Mouse (Mus musculus): ENCODE measurements around the gene 2610318N02Rik. TPM values are rescaled to one million over a fixed set of nuclear protein-coding genes. Genes with fewer than 3 reads are reported as not detected.

The 2610318N02Rik gene
- polyA plus RNA-seq, 1 experiment, result 9.1 TPM

DNA sequence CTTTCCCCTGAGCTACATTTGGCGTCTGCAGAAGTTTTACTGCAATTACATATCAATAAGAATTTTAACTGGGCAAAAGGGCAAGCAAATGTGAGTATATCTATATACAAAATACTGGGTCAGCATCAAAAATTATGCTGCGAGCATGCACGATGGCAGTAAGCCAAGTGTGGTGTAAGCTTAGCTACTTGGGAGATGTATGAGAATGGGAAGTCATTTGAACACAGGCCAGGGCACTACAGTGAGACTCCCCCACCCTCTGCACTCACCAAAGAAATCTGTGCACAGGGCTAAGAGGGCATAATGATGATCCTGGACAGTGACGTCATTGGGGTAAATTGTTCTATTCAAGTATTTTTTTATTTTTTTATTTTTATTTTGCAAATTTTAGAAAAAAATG, 20.4 kb downstream of the 2610318N02Rik start:
- 71% methylated on average over 4 of the region's 4 CpGs for WGBS
- H3K4me1 ChIP-seq (ENCODE audit: control insufficient read depth, insufficient read depth, insufficient read length, low read length), result peaks cover 2% of the 10 kb centered on the region; the same call in 1 of the 2 replicates
- TF ChIP-seq POLR2A (IDR thresholded peaks at IDR 0.05; ENCODE audit: low read depth, low read length) (no peak), CTCF (IDR thresholded peaks at IDR 0.05; ENCODE audit: extremely low read depth, insufficient read length, insufficient replicate concordance, low read depth, low read length) (no peak)
- no peak overlapping the region for H3K27ac ChIP-seq (ENCODE audit: insufficient read depth, low read depth, low read length)
- no peaks in the 10 kb centered on the region for H3K27me3 ChIP-seq (ENCODE audit: control insufficient read depth, insufficient read depth, low read length)
- H3K4me3 ChIP-seq (ENCODE audit: low read depth, low read length), result no peak overlapping the region
- peaks cover 51% of the 10 kb centered on the region for H3K36me3 ChIP-seq (ENCODE audit: control insufficient read depth, insufficient read depth, low read length)

DNA sequence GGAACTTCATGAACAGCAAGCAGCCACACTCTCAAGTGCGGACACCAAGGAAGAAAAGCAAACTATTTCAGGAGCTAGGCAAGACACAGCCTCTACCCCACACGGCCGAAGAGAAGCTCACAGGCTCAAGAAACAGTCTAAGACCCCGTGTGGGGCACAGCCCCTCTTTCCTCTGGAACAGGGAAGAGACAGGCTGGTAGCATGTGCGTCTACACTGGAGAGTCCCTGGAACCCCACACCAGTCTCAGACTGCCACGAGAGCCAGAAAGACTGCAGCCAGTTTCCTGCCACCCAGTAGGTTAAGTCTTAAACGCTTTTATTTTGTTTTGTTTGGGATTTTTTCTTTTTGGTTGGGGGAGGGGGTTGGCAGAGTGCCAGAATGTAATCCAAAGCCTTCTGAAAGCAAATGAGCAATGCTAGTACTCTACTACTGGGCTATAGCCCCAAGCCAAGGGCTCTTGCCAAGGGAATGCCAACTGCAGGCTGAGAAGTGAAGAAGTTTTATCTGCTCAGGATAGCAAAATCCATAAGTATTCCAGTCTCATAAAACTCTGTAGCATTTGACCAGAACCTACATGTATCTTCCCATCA, 22.2 kb downstream of the 2610318N02Rik start:
- H3K36me3 ChIP-seq (ENCODE audit: control insufficient read depth, insufficient read depth, low read length), result peaks cover 59% of the 10 kb centered on the region
- no peak for TF ChIP-seq CTCF (IDR thresholded peaks at IDR 0.05; ENCODE audit: extremely low read depth, insufficient read length, insufficient replicate concordance, low read depth, low read length)
- TF ChIP-seq POLR2A (IDR thresholded peaks at IDR 0.05; ENCODE audit: low read depth, low read length), result no peak
- no peaks in the 10 kb centered on the region for H3K27me3 ChIP-seq (ENCODE audit: control insufficient read depth, insufficient read depth, low read length)
- H3K4me3 ChIP-seq (ENCODE audit: low read depth, low read length), result no peak overlapping the region
- WGBS, result 78% methylated on average over 7 of the region's 7 CpGs
- no peaks in the 10 kb centered on the region; the same call in 1 of the 2 replicates for H3K4me1 ChIP-seq (ENCODE audit: control insufficient read depth, insufficient read depth, insufficient read length, low read length)
- H3K27ac ChIP-seq (ENCODE audit: insufficient read depth, low read depth, low read length), result no peak overlapping the region

DNA sequence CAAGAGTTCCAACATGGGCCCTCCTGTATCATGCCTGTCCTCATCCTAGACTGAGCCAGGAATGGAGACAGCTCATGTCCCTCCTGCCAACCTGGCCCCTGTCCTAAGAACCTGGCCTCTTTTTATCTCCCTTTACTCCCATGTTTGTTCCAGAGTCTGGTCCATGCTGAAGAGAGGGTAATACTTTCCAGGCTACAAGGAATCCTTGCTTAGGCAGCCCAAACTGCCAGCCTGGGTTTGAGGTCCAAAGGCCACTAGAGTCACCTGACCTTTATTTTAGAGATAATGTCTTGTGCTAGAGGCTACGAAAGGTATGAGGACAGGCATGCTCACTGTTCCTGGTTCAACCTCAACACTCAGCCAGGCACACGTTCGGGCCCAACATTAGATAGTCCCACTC, 28.0 kb downstream of the 2610318N02Rik start:
- Histone ChIP-seq H3K36me3 (ENCODE audit: control insufficient read depth, insufficient read depth, low read length) (peaks cover 68% of the 10 kb centered on the region), H3K27me3 (ENCODE audit: control insufficient read depth, insufficient read depth, low read length) (no peaks in the 10 kb centered on the region), H3K4me3 (ENCODE audit: low read depth, low read length) (no peak overlapping the region), H3K27ac (ENCODE audit: insufficient read depth, low read depth, low read length) (no peak overlapping the region), H3K4me1 (ENCODE audit: control insufficient read depth, insufficient read depth, insufficient read length, low read length) (peaks cover 5% of the 10 kb centered on the region; the same call in 1 of the 2 replicates)
- TF ChIP-seq CTCF (IDR thresholded peaks at IDR 0.05; ENCODE audit: extremely low read depth, insufficient read length, insufficient replicate concordance, low read depth, low read length), result no peak
- TF ChIP-seq POLR2A (IDR thresholded peaks at IDR 0.05; ENCODE audit: low read depth, low read length), result no peak
- 50% methylated on average over 3 of the region's 3 CpGs for WGBS

DNA sequence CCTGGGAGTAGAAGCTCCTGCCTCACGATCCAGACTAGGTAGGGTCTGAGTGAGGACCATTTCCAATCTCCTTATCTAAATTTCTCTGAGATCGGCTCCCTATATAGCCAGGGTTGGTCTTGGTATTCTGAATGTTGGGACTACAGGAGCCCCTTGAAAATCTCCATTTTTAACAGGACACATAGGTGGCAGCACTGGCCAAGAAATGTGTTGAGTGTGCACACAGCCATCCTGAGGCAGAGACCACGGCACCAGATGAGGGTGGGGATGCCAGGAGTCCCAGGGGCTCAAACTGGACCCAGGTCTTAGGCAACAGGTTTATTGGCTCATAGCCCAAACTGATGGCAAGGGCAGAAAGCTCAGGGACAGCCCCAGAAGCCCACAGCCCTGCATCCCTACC, 36.6 kb downstream of the 2610318N02Rik start:
- TF ChIP-seq CTCF (IDR thresholded peaks at IDR 0.05; ENCODE audit: extremely low read depth, insufficient read length, insufficient replicate concordance, low read depth, low read length) (no peak), POLR2A (IDR thresholded peaks at IDR 0.05; ENCODE audit: low read depth, low read length) (no peak)
- 82% methylated on average over 3 of the region's 3 CpGs for WGBS
- H3K27me3 ChIP-seq (ENCODE audit: control insufficient read depth, insufficient read depth, low read length), result no peaks in the 10 kb centered on the region
- H3K4me1 ChIP-seq (ENCODE audit: control insufficient read depth, insufficient read depth, insufficient read length, low read length), result no peaks in the 10 kb centered on the region
- no peak overlapping the region for H3K4me3 ChIP-seq (ENCODE audit: low read depth, low read length)
- H3K36me3 ChIP-seq (ENCODE audit: control insufficient read depth, insufficient read depth, low read length), result peaks cover 70% of the 10 kb centered on the region
- H3K27ac ChIP-seq (ENCODE audit: insufficient read depth, low read depth, low read length), result no peak overlapping the region

DNA sequence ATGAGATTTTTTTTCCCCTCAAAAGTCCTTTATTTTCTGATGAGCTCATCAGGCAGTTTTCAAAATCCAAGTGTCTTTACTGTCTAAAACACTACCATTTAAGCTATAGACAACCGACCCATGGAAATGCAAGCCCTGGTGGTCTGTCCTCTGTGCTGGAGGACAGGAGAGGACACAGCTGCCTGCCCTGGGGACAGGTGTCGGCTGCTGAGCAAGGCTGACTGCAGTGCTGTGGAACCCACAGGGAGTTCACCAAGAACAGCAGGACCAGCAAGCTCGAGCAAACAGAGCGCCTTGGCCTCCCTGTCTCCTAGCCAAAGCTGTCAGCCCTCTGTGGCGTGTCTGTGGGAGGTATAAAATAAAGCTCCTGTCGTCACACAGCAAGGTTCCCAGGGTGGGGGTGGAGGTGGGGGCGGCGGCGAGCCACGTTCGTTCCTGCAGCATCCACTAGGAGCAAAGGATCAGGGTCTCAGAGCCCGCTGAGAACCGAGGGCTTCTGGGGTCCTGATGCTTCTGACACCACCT, 38.2 kb downstream of the 2610318N02Rik start:
- no peak overlapping the region for H3K27ac ChIP-seq (ENCODE audit: insufficient read depth, low read depth, low read length)
- TF ChIP-seq CTCF (IDR thresholded peaks at IDR 0.05; ENCODE audit: extremely low read depth, insufficient read length, insufficient replicate concordance, low read depth, low read length) (no peak), POLR2A (IDR thresholded peaks at IDR 0.05; ENCODE audit: low read depth, low read length) (no peak)
- 80% methylated on average over 13 of the region's 13 CpGs for WGBS
- H3K36me3 ChIP-seq (ENCODE audit: control insufficient read depth, insufficient read depth, low read length), result peaks cover 59% of the 10 kb centered on the region
- H3K4me1 ChIP-seq (ENCODE audit: control insufficient read depth, insufficient read depth, insufficient read length, low read length), result peaks cover 2% of the 10 kb centered on the region; the same call in 1 of the 2 replicates
- H3K27me3 ChIP-seq (ENCODE audit: control insufficient read depth, insufficient read depth, low read length), result no peaks in the 10 kb centered on the region
- H3K4me3 ChIP-seq (ENCODE audit: low read depth, low read length), result no peak overlapping the region

DNA sequence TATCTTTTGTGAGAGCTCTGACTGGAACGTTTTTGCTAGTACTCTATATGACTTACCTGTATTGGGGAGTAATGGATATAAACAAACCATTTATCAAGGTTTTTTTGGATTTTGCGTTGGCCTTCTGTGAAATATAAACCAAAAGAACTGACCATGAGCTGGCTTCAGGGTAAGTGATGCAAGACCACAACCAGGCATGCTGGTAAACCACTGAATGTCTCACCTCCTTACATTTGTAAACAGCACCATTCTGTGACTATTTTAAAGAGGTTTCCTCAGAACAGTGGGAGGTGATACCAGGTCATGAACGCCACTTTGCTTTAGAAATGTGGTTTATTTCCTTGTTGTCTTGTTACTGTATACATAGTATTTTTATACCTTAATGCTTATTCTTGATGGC, 38.7 kb downstream of the 2610318N02Rik start:
- 64% methylated on average over 3 of the region's 3 CpGs for WGBS
- H3K36me3 ChIP-seq (ENCODE audit: control insufficient read depth, insufficient read depth, low read length), result peaks cover 54% of the 10 kb centered on the region

DNA sequence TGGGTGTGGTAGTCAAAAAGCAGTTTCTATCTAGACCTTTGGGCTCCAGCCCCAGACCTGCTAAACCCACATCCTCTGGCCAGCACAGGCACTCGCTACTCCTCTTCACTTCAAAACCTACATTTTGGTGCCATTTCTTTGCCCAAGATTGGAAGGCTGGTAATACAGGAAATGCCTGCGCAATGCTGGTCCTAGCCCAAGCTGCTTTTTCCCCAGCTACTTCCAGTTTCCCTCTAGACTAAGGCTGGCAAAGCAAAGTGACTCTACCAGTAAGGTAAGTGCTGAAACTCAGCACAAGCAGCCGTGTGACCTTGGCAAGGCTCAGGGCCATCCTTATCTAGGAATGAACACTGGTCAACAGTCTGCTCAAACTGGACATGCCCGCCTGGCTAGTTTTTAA, 39.3 kb downstream of the 2610318N02Rik start:
- TF ChIP-seq CTCF (IDR thresholded peaks at IDR 0.05; ENCODE audit: extremely low read depth, insufficient read length, insufficient replicate concordance, low read depth, low read length) (no peak), POLR2A (IDR thresholded peaks at IDR 0.05; ENCODE audit: low read depth, low read length) (no peak)
- Histone ChIP-seq H3K4me1 (ENCODE audit: control insufficient read depth, insufficient read depth, insufficient read length, low read length) (peaks cover 2% of the 10 kb centered on the region; the same call in 1 of the 2 replicates), H3K27me3 (ENCODE audit: control insufficient read depth, insufficient read depth, low read length) (no peaks in the 10 kb centered on the region), H3K27ac (ENCODE audit: insufficient read depth, low read depth, low read length) (no peak overlapping the region), H3K36me3 (ENCODE audit: control insufficient read depth, insufficient read depth, low read length) (peaks cover 48% of the 10 kb centered on the region), H3K4me3 (ENCODE audit: low read depth, low read length) (no peak overlapping the region)
- 85% methylated on average over 4 of the region's 4 CpGs for WGBS

More for the DNA sequence above, 38.7 kb downstream of the 2610318N02Rik start:
- TF ChIP-seq POLR2A (IDR thresholded peaks at IDR 0.05; ENCODE audit: low read depth, low read length), result no peak
- no peak for TF ChIP-seq CTCF (IDR thresholded peaks at IDR 0.05; ENCODE audit: extremely low read depth, insufficient read length, insufficient replicate concordance, low read depth, low read length)
- Histone ChIP-seq H3K4me3 (ENCODE audit: low read depth, low read length) (no peak overlapping the region), H3K27me3 (ENCODE audit: control insufficient read depth, insufficient read depth, low read length) (no peaks in the 10 kb centered on the region), H3K27ac (ENCODE audit: insufficient read depth, low read depth, low read length) (no peak overlapping the region), H3K4me1 (ENCODE audit: control insufficient read depth, insufficient read depth, insufficient read length, low read length) (peaks cover 2% of the 10 kb centered on the region; the same call in 1 of the 2 replicates)
